Mouse (Mus musculus) layer of hippocampus, adult 9-10 months (tissue): ENCODE results near the gene Chic2.

ENCODE experiments used
- DNase-seq: peaks from one replicate; pipeline ENCODE4 v3.0.0; 2022; ENCODE audit warnings: low spot score

Gene Chic2

DNA sequence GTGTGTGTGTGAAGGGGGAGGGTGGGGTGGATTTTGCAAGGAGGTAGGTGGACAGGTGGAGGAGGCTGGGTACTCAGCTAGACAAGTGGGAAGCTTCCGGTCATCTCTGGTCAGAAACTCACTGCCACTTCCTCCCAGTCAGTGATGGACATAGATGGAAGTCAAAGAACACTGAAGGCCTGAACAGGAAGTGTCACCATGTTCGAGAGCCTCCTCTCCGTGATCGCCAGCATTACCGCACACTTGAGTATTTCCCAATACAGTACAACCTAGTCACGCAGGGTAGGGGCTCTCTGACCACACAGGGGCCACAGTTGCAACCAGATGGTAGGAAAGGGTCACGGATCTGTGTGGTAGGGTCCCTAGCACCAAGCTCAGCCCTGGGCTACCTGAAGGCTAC lies 69.1 kb downstream of the Chic2 start:
- no peak for DNase-seq

GRCm38 (mm10) chr5:74974726-74975411 lies 69.7 kb downstream of the Chic2 start:
- DNase-seq = no peak

DNA sequence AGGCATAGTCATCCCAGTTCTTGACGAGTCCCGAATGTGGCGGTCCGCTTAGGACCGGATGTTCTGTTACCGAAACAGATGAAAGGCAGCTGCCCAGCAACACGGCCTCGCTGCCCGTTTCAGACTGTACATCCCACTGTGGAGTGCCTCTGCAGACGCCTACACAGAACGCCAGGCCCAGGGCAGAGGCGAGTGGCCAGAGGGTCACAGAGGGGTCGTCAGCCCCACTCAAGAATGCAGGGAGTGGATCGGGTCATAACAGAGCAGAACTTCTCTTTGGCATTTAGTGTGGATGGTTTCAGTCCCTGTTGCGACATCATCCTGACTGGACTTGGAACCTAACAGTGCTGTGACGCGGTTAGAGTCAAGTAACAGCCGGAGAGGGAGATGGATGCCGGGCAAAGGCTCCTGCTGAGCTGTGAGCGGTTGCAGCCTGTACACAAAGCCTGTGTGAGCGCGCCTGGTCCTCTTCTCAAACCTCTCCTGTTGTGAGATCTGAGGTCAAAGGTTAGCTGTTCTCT lies 70.5 kb downstream of the Chic2 start:
- DNase-seq = no peak

DNA sequence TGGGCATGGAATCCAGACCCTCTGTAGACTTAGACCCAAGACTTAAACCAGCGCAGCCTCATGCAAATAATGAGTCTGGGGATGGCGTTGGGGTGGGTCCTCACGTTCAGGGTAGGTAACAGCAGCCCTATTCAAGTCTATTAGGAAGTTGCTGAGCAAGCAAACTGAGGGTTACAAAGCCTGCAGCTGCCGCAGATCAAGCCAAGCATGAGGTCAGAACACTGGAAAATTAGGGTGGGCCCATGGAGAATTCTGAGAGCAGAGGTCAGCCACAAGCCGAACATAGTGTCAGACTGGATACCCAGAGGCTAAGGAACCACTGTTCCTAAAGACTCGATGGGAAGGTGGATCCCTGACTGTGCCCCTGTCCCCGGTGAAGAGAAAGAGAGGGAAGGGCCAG lies 73.2 kb downstream of the Chic2 start:
- DNase-seq = no peak

DNA sequence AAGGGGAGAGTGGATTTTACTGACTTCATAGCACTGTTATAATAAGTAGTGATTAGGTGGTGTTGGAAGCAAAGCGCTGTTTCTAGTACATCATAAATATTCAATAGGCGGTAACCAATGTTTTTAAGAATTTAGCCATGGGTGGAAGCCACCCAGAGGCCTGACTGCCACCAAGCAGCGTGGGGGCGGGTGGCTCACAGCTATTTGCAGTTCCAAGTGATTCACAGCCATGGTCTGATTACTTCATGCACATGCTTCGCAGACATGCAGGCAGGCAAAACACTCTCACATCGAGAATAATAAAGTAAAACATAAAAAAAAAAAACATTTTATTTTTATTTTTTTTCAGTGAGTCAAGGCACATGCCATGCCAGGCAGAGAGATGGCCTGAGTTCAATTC lies 75.2 kb downstream of the Chic2 start:
- no peak for DNase-seq

DNA sequence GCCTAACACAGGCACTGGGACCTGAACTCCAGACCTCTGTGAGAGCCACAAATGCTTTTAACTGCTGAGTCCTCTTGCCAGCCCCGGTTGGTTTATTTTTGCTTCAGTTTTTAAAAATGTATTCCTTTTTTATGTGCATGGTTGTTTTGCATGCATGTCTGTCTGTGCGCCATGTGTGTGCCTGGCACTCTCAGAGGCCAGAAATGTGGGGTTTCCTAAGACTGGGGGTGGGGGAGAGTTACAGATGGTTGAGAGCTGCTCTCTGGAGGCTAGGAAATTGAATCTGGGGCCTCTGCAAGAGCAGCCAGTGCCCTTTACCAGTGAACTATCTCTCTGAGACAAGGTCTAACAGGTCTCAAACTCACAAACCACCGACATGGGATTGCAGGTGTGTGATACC lies 76.7 kb downstream of the Chic2 start:
- DNase-seq = no peak

DNA sequence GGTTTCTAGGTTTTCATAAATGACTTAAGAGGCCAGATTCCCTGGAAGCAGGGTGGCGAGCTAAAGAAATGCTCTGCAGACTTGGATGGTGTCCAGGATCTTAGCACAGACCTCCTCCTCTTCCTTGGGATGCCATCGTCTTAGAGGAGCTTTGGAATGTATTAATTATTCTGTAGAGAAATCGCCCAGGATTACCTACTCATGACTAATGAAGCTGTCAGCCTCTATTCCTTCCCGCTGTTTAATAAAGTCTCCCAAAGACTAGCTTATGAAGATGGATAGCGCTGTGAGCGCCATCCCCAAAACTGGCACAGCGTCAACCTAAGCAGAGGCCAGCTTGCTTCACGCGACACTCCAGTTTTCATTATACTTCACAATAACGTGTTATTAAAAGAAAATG lies 77.7 kb downstream of the Chic2 start:
- DNase-seq = no peak

DNA sequence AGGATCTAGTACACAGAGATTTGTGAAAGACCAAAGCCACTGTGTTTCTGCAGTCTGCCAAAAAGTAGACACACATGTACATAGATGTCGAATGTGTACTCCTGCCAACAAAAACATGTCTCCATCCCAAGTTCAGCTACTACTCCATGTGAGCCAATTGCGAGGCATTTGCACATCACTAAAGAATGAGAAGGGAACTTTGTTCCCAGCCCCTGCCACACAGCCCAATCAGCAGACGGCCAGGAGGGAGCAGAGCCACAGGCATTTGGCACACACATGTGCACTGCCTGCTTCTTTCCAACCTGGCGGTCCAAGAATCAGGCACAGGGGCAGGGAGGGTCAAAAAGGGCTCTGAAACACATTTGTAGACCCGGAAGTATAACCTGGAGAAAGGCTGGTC lies 81.8 kb downstream of the Chic2 start:
- no peak for DNase-seq

DNA sequence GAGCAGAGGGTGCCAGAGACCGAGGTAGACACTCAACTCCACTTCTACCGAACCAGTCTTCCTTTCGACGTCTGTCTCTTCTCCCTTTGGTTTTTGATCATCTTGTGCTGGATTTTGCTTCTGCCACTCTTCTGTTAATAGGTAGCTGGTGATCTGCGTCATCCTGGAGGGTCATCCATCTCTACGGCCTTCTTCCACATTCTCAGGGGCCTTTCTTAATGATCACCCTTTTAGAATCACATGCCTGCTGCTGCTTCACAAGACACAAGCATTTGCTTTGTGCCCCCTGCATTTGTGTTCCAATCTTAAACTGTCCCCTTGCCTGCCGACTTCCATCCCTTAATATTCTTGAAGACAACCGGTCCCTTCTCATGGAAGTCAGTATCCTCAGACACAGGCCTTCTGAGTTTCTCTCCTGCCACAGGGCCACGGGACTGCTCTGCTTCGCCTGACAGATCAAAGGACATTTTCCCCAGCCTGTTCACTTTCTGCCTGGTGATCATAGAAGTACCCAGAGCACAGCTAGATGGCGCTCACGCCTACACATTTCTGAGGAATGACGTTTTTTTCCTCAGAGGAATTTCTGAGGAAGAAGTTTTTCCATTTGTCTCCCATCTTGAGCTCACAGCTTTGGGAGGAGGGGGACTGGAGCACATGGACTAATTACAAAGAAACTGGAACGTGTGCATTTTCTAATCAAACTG lies 83.6 kb downstream of the Chic2 start:
- DNase-seq = no peak

DNA sequence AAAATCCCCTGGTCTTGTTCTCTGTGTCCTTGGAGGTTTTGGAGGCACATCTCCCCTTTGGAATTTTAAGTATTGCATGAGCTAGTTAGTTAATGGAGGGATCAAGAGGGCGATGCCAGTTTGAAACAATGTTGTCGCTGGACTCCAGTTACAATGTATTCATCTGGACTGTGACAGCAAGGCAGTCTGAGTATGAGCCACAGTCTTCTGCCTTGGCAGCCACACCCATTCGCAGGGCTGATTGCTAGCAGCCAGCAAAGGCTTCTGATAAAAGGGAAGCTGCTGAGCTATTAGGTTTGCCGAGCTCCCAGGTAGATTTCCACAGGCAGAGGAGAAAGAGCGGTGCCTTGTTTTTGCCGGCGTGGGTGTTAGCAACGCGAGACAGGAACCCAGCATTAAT lies 84.3 kb downstream of the Chic2 start:
- DNase-seq = no peak

DNA sequence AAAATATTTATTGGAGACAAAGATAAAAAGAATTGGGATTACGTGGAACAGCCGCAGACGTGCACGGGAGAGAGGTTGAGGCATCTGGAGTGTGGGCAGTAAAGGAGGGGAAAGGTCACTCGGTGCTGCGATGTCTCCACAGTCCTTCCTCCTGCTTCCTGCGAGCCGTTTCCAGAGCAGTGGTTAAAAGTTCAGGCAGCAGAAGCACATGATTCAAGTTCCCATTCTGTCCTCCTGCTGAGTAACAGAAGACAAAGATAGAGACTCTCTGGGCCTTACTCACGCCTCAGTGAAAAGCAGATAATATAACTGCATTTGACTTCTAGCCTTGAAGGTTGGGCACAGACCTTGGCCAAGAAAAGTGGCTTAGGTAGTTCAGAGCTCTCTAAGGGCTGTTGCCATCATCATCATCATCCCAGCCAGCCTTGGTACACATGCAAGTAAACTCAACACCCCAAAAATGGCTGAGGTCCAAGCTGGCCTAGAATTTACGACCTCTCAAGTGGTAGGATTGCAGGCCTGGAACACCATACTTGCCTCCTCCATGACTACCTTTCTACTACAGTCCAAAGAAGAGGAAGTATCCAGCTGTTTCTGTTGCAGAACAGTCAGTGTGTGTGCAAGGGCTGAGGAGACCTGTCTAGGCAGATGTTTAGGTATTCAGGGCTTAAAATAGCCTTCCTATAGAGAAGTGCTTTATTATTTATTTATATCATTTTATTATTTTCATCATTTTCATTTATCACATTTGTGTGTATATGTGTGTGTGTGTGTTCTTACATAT lies 87.1 kb downstream of the Chic2 start:
- DNase-seq = no peak

DNA sequence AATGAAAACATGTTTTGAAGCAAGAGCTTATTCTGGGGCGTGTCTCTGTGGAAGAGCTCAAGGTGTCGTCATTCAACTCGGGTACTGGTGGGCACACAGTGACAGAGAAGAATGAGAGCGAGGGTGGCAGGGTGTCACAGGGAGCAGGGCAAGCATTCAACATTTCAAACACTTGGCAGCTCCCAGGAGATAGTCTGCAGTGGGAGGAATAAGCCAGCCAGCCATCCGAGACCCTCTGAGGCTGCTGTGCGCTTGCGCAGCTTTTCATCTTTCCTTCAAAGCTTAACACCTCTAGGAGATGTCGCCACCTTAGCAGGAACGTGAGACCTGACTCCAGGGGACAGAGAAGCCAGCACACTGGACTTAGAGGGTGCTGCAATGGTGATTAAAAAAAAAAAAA lies 88.2 kb downstream of the Chic2 start:
- DNase-seq = no peak

DNA sequence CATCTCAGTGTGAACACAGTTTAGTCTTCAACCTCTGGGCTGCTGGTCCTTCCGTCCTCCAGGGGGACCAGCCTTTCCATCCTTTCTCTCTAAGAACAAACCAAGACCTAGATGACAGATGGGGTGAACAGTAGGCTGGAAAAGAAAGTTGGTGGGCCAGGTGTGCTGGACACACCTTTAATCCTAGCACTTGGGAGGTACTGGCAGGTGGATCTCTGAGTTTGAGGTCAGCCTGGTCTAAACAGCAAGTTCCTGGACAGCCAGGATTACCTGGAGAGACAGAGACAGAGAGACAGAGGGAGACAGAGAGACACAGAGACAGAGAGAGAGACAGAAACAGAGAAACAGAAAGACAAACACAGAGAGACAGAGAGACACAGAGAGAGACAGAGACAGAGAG lies 89.0 kb downstream of the Chic2 start:
- no peak for DNase-seq

DNA sequence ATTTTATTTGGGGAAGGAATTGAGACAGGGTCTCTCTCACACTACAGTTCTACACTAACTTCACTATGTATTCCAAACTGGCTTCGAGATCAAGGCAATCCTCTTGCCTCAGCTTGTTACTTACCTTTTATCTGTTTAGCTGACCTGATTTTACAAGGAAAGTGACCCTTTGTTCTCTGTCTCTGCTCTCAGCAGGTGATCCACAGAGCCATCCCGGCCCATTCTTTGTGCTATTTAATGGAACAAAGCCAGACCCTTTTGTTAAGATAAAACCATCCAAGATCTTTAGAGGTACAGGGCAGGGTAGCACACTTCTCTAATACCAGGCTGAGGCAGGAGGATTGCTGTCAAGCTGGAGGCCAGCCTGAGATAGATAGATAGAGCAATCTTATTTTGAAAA lies 91.6 kb downstream of the Chic2 start:
- no peak for DNase-seq

- no peak for DNase-seq
These were observed 93.2 kb downstream of the Chic2 start for GRCm38 (mm10) chr5:74951375-74951774.

DNA sequence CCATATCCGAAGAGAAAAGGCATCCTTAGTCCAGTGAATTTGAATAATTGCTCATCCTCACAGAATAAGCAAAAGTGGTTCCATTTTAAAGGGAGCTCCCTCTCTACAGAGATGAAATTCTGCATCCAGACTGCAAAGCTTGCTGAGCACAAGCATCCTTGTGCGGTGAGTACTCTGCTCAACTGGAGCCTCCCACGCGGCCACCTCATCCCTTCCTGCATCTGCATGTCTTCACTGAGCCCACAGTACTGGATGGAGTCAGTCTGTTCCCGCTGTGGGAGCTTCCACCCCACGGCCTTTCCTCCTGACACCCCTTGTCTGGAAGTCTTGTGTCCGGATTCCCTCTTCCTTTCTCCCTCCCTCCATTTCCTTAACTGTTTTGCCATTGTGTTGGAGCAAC lies 95.3 kb downstream of the Chic2 start:
- DNase-seq = no peak

DNA sequence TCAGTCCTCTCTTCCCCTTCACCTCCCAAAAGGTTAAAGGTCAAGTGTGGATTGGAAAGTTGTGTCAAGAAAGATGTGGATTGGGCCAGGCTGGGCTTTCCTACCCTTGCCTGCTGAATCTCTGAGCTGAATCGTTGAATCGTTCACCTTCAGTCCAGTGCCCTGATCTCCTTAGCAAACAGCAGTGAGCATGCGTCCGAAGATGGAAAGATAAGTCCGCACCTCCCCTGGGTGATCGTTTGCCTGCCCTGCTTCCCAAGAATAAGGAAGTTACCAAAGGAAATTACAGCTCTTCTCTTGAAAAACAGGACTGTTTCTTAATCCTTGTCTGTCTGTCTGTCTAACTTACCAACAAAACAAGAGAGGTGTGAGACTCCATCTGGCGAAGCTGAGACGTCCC lies 96.1 kb downstream of the Chic2 start:
- no peak for DNase-seq
